Mouse (Mus musculus) CH12.LX (cell line): ENCODE data around the gene Gm28048.

Experiments used
- CTCF ChIP-seq, 2 experiments: IDR thresholded peaks in 1 of 2; conservative IDR thresholded peaks in 1 of 2; 2 replicates each; pipeline ENCODE4 v1.5.1; 2011 to 2012; ENCODE audit warnings: low read depth in 2 of 2, low read length in 2 of 2, improper control_type of control experiment in 1 of 2, inconsistent platforms in 1 of 2, mild to moderate bottlenecking in 1 of 2, moderate library complexity in 1 of 2
- POLR2A ChIP-seq: IDR thresholded peaks from 2 replicates; pipeline ENCODE4 v1.6.1; 2011; ENCODE audit warnings: low read depth, mild to moderate bottlenecking, improper control_type of control experiment, low read length
- SIN3A ChIP-seq: IDR thresholded peaks from 2 replicates; pipeline ENCODE4 v1.6.1; 2012; ENCODE audit warnings: low read length, improper control_type of control experiment, inconsistent platforms

GRCm38 (mm10) chr11:22811413-22811812 lies 170.5 kb downstream of the Gm28048 start:
- TF ChIP-seq SIN3A (no peak), POLR2A (no peak), CTCF (conservative IDR thresholded peaks at IDR 0.05 in 1 of 2, IDR thresholded peaks at IDR 0.05 in 1 of 2; ENCODE audit: low read depth in 2 of 2, low read length in 2 of 2) (no peak)
